Mouse (Mus musculus): ENCODE data around the gene Abtb2.

GRCm38 (mm10) chr2:103590645-103591044 is 24.5 kb downstream of the Abtb2 start:
- TF ChIP-seq CTCF (IDR thresholded peaks at IDR 0.05; ENCODE audit: control insufficient read depth, insufficient read depth, insufficient read length): no peak
- no peak for TF ChIP-seq USF1 (IDR thresholded peaks at IDR 0.05; ENCODE audit: low read depth)
- TF ChIP-seq MYOG (IDR thresholded peaks at IDR 0.05; ENCODE audit: control insufficient read depth, extremely low read depth, insufficient read length): no peak
- no peak for TF ChIP-seq FOSL1 (IDR thresholded peaks at IDR 0.05; ENCODE audit: insufficient read depth, low read length, poor library complexity, severe bottlenecking)
- TF ChIP-seq MAX (IDR thresholded peaks at IDR 0.05): no peak
- no peak for TF ChIP-seq MYOD1 (IDR thresholded peaks at IDR 0.05; ENCODE audit: control insufficient read depth, insufficient read length, low read depth)
- TF ChIP-seq CEBPB (IDR thresholded peaks at IDR 0.05; ENCODE audit: low read depth): no peak

All from C2C12 (cell line).